Mouse (Mus musculus) hindbrain, embryonic 16.5 days (tissue): ENCODE results near the gene Slc25a12. TPM values are rescaled to one million over a fixed set of nuclear protein-coding genes. Genes with fewer than 3 reads are reported as not detected.
A peak's percentile ranks its signal among the peaks of the same experiment; 100 is the strongest.

ENCODE experiments used
- ATAC-seq: fragments of 200-750 bp; cut with Nextera tagmentation; 2 replicates; pipeline ENCODE4 v1.8.0; 2017; ENCODE audit warnings: moderate TSS enrichment, moderate library complexity
- H3K27ac ChIP-seq: fragments of 300-500 bp; sonication (generic); 2 replicates; pipeline ENCODE4 v1.5.1; 2014; ENCODE audit warnings: low read depth, mild to moderate bottlenecking, control low read depth, low read length, moderate library complexity
- H3K27me3 ChIP-seq: fragments of 300-500 bp; sonication (generic); replicated peaks from 2 replicates; pipeline ENCODE4 v1.6.1; 2014; ENCODE audit warnings: low read length; ENCODE audit not compliant: control insufficient read depth, insufficient read depth
- H3K36me3 ChIP-seq: fragments of 300-500 bp; sonication (generic); 2 replicates; pipeline ENCODE4 v1.6.1; 2014; ENCODE audit warnings: mild to moderate bottlenecking, low read length, moderate library complexity, mixed read lengths; ENCODE audit not compliant: control insufficient read depth, insufficient read depth
- H3K4me1 ChIP-seq: fragments of 300-500 bp; sonication (generic); 2 replicates; pipeline ENCODE4 v1.6.1; 2014; ENCODE audit warnings: low read depth, low read length; ENCODE audit not compliant: control insufficient read depth, insufficient read depth
- H3K4me2 ChIP-seq: fragments of 300-500 bp; sonication (generic); 2 replicates; pipeline ENCODE4 v1.6.1; 2014; ENCODE audit warnings: mild to moderate bottlenecking, low read length, control low read depth, moderate library complexity
- H3K4me3 ChIP-seq: fragments of 300-500 bp; sonication (generic); 2 replicates; pipeline ENCODE4 v1.5.1; 2014; ENCODE audit warnings: mild to moderate bottlenecking, low read length, control low read depth, moderate library complexity
- H3K9ac ChIP-seq: fragments of 300-500 bp; sonication (generic); 2 replicates; pipeline ENCODE4 v1.6.1; 2014; ENCODE audit warnings: low read depth, mild to moderate bottlenecking, control low read depth, low read length, moderate library complexity
- H3K9me3 ChIP-seq: fragments of 300-500 bp; sonication (generic); 2 replicates; pipeline ENCODE4 v1.6.1; 2014; ENCODE audit warnings: mild to moderate bottlenecking, low read length, moderate library complexity; ENCODE audit not compliant: control insufficient read depth
- WGBS: fragments of 180-500 bp; shearing (Covaris S2); extraction: QIAGEN DNeasy Blood & Tissue Kit; methylation state at CpG from one replicate; pipeline ENCODE4 v1.1.7; 2014; 5-methylcytosine and 5-hydroxymethylcytosine counted together
- polyA plus RNA-seq: library from polyadenylated mRNA; unstranded; fragments of >200 nt; fragmentation: Nextera tagmentation; extraction: Ambion mirVana; gene quantifications from 2 replicates; pipeline ENCODE4 v1.2.1, GENCODE M21; 2015

Gene Slc25a12
- polyA plus RNA-seq, 1 experiment from 2014 or later, result 129 TPM

DNA sequence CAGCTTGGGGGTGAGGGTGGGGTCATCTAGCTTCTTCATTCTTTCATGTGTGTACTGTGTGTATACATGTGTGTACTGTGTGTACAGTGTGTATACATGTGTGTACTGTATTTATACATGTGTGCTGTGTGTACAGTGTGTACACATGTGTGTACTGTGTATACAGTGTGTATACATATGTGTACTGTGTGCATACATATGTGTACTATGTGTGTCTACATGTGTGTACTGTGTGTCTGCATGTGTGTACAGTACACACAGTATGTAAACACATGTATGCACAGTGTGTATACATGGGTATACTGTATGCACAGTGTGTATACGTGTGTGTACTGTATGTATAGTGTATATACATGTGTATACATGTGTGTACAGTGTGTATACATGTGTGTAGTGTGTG is 85.6 kb downstream of the Slc25a12 start:
- H3K4me3 ChIP-seq, result no peak overlapping the region
- H3K27ac ChIP-seq, result no peak overlapping the region
- no peaks in the 10 kb centered on the region for H3K27me3 ChIP-seq
- H3K36me3 ChIP-seq, result peaks cover 11% of the 10 kb centered on the region
- no peaks in the 10 kb centered on the region for H3K9me3 ChIP-seq
- H3K4me2 ChIP-seq, result no peak overlapping the region
- WGBS, result 90% methylated on average over 1 of the region's 1 CpGs
- H3K9ac ChIP-seq, result no peak overlapping the region
- no peak; the same call in 1 of the 2 replicates for ATAC-seq
- H3K4me1 ChIP-seq, result peaks cover 5% of the 10 kb centered on the region; the same call in 1 of the 2 replicates

- Histone ChIP-seq H3K27ac (no peak overlapping the region), H3K9ac (no peak overlapping the region), H3K36me3 (peaks cover 22% of the 10 kb centered on the region), H3K27me3 (no peaks in the 10 kb centered on the region), H3K4me1 (peaks cover 5% of the 10 kb centered on the region; the same call in 1 of the 2 replicates), H3K4me3 (no peak overlapping the region), H3K9me3 (no peaks in the 10 kb centered on the region), H3K4me2 (no peak overlapping the region)
- 58% methylated on average over 23 of the region's 23 CpGs for WGBS
- peak; percentile 37; the same call in 1 of the 2 replicates for ATAC-seq
Measured at GRCm38 (mm10) chr2:71278791-71279775, 88.5 kb downstream of the Slc25a12 start.

GRCm38 (mm10) chr2:71275734-71276133 is 91.8 kb downstream of the Slc25a12 start:
- 58% methylated on average over 7 of the region's 7 CpGs for WGBS
- Histone ChIP-seq H3K9ac (no peak overlapping the region), H3K4me2 (no peak overlapping the region), H3K4me3 (no peak overlapping the region), H3K27me3 (no peaks in the 10 kb centered on the region), H3K4me1 (peaks cover 5% of the 10 kb centered on the region; the same call in 1 of the 2 replicates), H3K9me3 (no peaks in the 10 kb centered on the region), H3K27ac (no peak overlapping the region), H3K36me3 (peaks cover 14% of the 10 kb centered on the region)
- ATAC-seq, result no peak

- Histone ChIP-seq H3K9ac (no peak overlapping the region), H3K36me3 (peaks cover 14% of the 10 kb centered on the region), H3K4me3 (no peak overlapping the region), H3K9me3 (no peaks in the 10 kb centered on the region), H3K27me3 (no peaks in the 10 kb centered on the region), H3K27ac (no peak overlapping the region), H3K4me1 (peaks cover 2% of the 10 kb centered on the region; the same call in 1 of the 2 replicates), H3K4me2 (no peak overlapping the region)
- 73% methylated on average over 23 of the region's 23 CpGs for WGBS
- no peak for ATAC-seq
Measured at GRCm38 (mm10) chr2:71273955-71274679, 93.4 kb downstream of the Slc25a12 start.

GRCm38 (mm10) chr2:71270085-71270484 is 97.5 kb downstream of the Slc25a12 start:
- no peak for ATAC-seq
- H3K9ac ChIP-seq, result no peak overlapping the region
- 83% methylated on average over 4 of the region's 4 CpGs for WGBS
- no peak overlapping the region for H3K27ac ChIP-seq
- no peaks in the 10 kb centered on the region for H3K4me1 ChIP-seq
- no peak overlapping the region for H3K4me2 ChIP-seq
- H3K9me3 ChIP-seq, result no peaks in the 10 kb centered on the region
- no peaks in the 10 kb centered on the region for H3K27me3 ChIP-seq
- peaks cover 12% of the 10 kb centered on the region for H3K36me3 ChIP-seq
- H3K4me3 ChIP-seq, result no peak overlapping the region

DNA sequence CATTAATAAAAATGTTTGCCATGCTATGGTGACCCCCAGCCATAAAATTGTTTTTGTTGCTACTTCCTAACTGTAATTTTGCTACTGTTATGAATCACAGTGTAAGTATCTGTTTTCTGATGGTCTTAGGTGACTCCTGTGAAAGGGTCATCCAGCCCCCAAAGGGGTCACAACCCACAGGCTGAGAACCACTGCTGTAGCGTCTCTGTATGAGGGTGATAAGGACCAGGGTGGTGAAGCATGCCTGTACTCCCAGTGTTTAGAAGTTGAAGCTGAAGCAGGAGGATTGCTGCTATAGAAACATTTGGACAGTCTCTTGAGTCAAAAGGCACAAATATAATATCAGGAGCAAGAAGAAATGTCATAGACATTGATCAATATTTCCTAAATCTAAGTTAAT is 98.2 kb downstream of the Slc25a12 start:
- Histone ChIP-seq H3K4me1 (no peaks in the 10 kb centered on the region), H3K27ac (no peak overlapping the region), H3K4me2 (no peak overlapping the region), H3K9me3 (no peaks in the 10 kb centered on the region), H3K4me3 (no peak overlapping the region), H3K9ac (no peak overlapping the region), H3K36me3 (0 out of 2 replicates have a peak, but pooled peaks cover 8% of the 10 kb centered on the region), H3K27me3 (no peaks in the 10 kb centered on the region)
- no peak for ATAC-seq
- 71% methylated on average over 1 of the region's 1 CpGs for whole genome bisulfite sequencing

- no peaks in the 10 kb centered on the region for H3K9me3 ChIP-seq
- no peaks in the 10 kb centered on the region for H3K4me1 ChIP-seq
- H3K9ac ChIP-seq, result no peak overlapping the region
- H3K27me3 ChIP-seq, result no peaks in the 10 kb centered on the region
- WGBS, result 95% methylated on average over 8 of the region's 8 CpGs
- H3K4me3 ChIP-seq, result no peak overlapping the region
- no peak overlapping the region for H3K27ac ChIP-seq
- 0 out of 2 replicates have a peak, but pooled peaks cover 9% of the 10 kb centered on the region for H3K36me3 ChIP-seq
- H3K4me2 ChIP-seq, result no peak overlapping the region
- no peak for ATAC-seq
Measured at GRCm38 (mm10) chr2:71268691-71269090, 98.9 kb downstream of the Slc25a12 start.

GRCm38 (mm10) chr2:71264585-71264984 is 103.0 kb downstream of the Slc25a12 start:
- H3K4me2 ChIP-seq, result no peak overlapping the region
- no peaks in the 10 kb centered on the region for H3K27me3 ChIP-seq
- H3K4me3 ChIP-seq, result no peak overlapping the region
- H3K4me1 ChIP-seq, result no peaks in the 10 kb centered on the region
- ATAC-seq, result no peak
- H3K9ac ChIP-seq, result no peak overlapping the region
- no peaks in the 10 kb centered on the region for H3K9me3 ChIP-seq
- peaks cover 24% of the 10 kb centered on the region for H3K36me3 ChIP-seq
- whole genome bisulfite sequencing, result 87% methylated on average over 20 of the region's 20 CpGs
- H3K27ac ChIP-seq, result no peak overlapping the region

DNA sequence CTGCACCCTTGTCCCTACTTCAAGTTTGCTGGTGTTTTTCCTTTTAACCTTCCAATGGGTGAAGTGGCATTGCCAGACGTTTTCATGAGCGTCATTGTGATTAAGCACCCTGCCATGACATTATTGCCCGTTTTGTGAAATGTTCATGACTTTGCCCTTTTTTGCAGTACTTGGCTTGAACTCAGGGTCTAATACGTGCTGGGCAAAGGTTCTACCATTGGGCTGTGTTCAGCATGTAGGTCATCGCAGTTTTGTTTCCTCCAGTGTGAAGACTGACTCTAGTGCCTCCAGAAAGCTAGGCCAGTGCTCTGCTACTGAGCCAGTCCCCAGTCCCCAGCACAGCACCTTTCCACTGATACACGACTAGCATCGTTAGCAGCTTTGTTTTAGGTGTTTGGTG is 111.0 kb downstream of the Slc25a12 start:
- Histone ChIP-seq H3K4me2 (no peak overlapping the region), H3K9ac (no peak overlapping the region), H3K9me3 (no peaks in the 10 kb centered on the region), H3K4me3 (no peak overlapping the region), H3K27ac (no peak overlapping the region), H3K27me3 (no peaks in the 10 kb centered on the region), H3K4me1 (no peaks in the 10 kb centered on the region), H3K36me3 (peaks cover 24% of the 10 kb centered on the region)
- no peak for ATAC-seq
- 87% methylated on average over 7 of the region's 7 CpGs for WGBS
